Mouse (Mus musculus) MEL (cell line): ENCODE measurements around the gene Bag3. TPM values are rescaled to one million over a fixed set of nuclear protein-coding genes. Genes with fewer than 3 reads are reported as not detected.
A peak's percentile ranks its signal among the peaks of the same experiment; 100 is the strongest.

ENCODE experiments used
- DNase-seq: peaks from one replicate; pipeline ENCODE4 v3.0.0; 2011; ENCODE audit warnings: low read depth, low spot score
- H3K27ac ChIP-seq: 2 replicates; pipeline ENCODE4 v1.5.1; 2012; ENCODE audit warnings: low read depth, mild to moderate bottlenecking, control low read depth, low read length, moderate library complexity; ENCODE audit not compliant: control insufficient read depth
- H3K27me3 ChIP-seq, 2 experiments: fragments of 150-350 bp in 1 of 2; sonication (generic) in 1 of 2; 2 replicates each; pipeline ENCODE4 v1.6.1; 2012; ENCODE audit warnings: low read length in 2 of 2, mild to moderate bottlenecking in 2 of 2, improper control_type of control experiment in 1 of 2, moderate library complexity in 1 of 2; ENCODE audit not compliant: insufficient read depth in 2 of 2, control insufficient read depth in 1 of 2
- H3K36me3 ChIP-seq, 2 experiments: 2 replicates each; pipeline ENCODE4 v1.6.1; 2012 to 2014; ENCODE audit warnings: low read length in 2 of 2, improper control_type of control experiment in 1 of 2, inconsistent platforms in 1 of 2, mild to moderate bottlenecking in 1 of 2; ENCODE audit not compliant: insufficient read depth in 2 of 2, control insufficient read depth in 1 of 2
- H3K4me1 ChIP-seq, 2 experiments: fragments of 150-350 bp in 1 of 2; sonication (generic) in 1 of 2; 2 replicates each; pipeline ENCODE4 v1.6.1; 2012; ENCODE audit warnings: low read length in 2 of 2, improper control_type of control experiment in 1 of 2, mild to moderate bottlenecking in 1 of 2; ENCODE audit not compliant: insufficient read depth in 2 of 2, control insufficient read depth in 1 of 2
- H3K4me3 ChIP-seq, 2 experiments: fragments of 150-350 bp in 1 of 2; sonication (generic) in 1 of 2; 2 replicates each; pipeline ENCODE4 v1.5.1; 2012; ENCODE audit warnings: low read depth in 2 of 2, low read length in 2 of 2, mild to moderate bottlenecking in 2 of 2, moderate library complexity in 2 of 2, control low read depth in 1 of 2, improper control_type of control experiment in 1 of 2; ENCODE audit not compliant: control insufficient read depth in 1 of 2, insufficient read depth in 1 of 2
- H3K79me2 ChIP-seq: 2 replicates; pipeline ENCODE4 v1.6.1; 2012; ENCODE audit warnings: mild to moderate bottlenecking, low read length, moderate library complexity; ENCODE audit not compliant: control insufficient read depth, poor library complexity, insufficient read depth
- H3K9ac ChIP-seq: 2 replicates; pipeline ENCODE4 v1.6.1; 2012; ENCODE audit warnings: low read depth, mild to moderate bottlenecking, control low read depth, low read length, moderate library complexity; ENCODE audit not compliant: control insufficient read depth, poor library complexity, severe bottlenecking
- H3K9me3 ChIP-seq: fragments of 150-350 bp; sonication (generic); replicated peaks from 2 replicates; pipeline ENCODE4 v1.6.1; 2012; ENCODE audit warnings: mild to moderate bottlenecking, low read length, improper control_type of control experiment, moderate library complexity; ENCODE audit not compliant: insufficient read depth
- BHLHE40 ChIP-seq: IDR thresholded peaks from 2 replicates; pipeline ENCODE4 v1.6.1; 2012; ENCODE audit warnings: low read depth, mild to moderate bottlenecking, inconsistent platforms, low read length, improper control_type of control experiment, borderline replicate concordance
- CHD1 ChIP-seq: IDR thresholded peaks from 2 replicates; pipeline ENCODE4 v1.6.1; 2012; ENCODE audit warnings: low read depth, mild to moderate bottlenecking, inconsistent platforms, low read length, improper control_type of control experiment
- CHD2 ChIP-seq: IDR thresholded peaks from 2 replicates; pipeline ENCODE4 v1.6.1; 2011; ENCODE audit warnings: low read length, improper control_type of control experiment
- CTCF ChIP-seq, 3 experiments: IDR thresholded peaks in 2 of 3; conservative IDR thresholded peaks in 1 of 3; 2 replicates each; pipeline ENCODE4 v1.5.1; 2011 to 2012; ENCODE audit warnings: low read length in 3 of 3, low read depth in 2 of 3, mild to moderate bottlenecking in 2 of 3, improper control_type of control experiment in 1 of 3, inconsistent platforms in 1 of 3, mixed read lengths in 1 of 3, moderate library complexity in 1 of 3; ENCODE audit not compliant: control insufficient read depth in 1 of 3, insufficient read depth in 1 of 3, poor library complexity in 1 of 3, severe bottlenecking in 1 of 3
- E2F4 ChIP-seq: IDR thresholded peaks from 2 replicates; pipeline ENCODE4 v1.6.1; 2011; ENCODE audit warnings: low read depth, low read length, improper control_type of control experiment, borderline replicate concordance
- ELF1 ChIP-seq: IDR thresholded peaks from 2 replicates; pipeline ENCODE4 v1.6.1; 2014; ENCODE audit warnings: low read depth, mild to moderate bottlenecking, inconsistent platforms, low read length, improper control_type of control experiment, moderate library complexity
- ETS1 ChIP-seq: IDR thresholded peaks from 2 replicates; pipeline ENCODE4 v1.6.1; 2012; ENCODE audit warnings: low read depth, mild to moderate bottlenecking, inconsistent platforms, low read length, improper control_type of control experiment, moderate library complexity
- GABPA ChIP-seq: IDR thresholded peaks from 2 replicates; pipeline ENCODE4 v1.6.1; 2012; ENCODE audit warnings: low read depth, mild to moderate bottlenecking, inconsistent platforms, low read length, improper control_type of control experiment, moderate library complexity
- GATA1 ChIP-seq: IDR thresholded peaks from 2 replicates; pipeline ENCODE4 v1.6.1; 2011; ENCODE audit warnings: low read depth, low read length, improper control_type of control experiment
- HCFC1 ChIP-seq: IDR thresholded peaks from 2 replicates; pipeline ENCODE4 v1.6.1; 2012; ENCODE audit warnings: low read depth, mild to moderate bottlenecking, inconsistent platforms, low read length, improper control_type of control experiment, moderate library complexity
- KAT2A ChIP-seq: conservative IDR thresholded peaks from 2 replicates; pipeline ENCODE4 v1.6.1; 2012; ENCODE audit warnings: low read depth, low read length, improper control_type of control experiment, inconsistent platforms
- MAFK ChIP-seq: IDR thresholded peaks from 2 replicates; pipeline ENCODE4 v1.6.1; 2011; ENCODE audit warnings: low read depth, mild to moderate bottlenecking, low read length, improper control_type of control experiment, borderline replicate concordance
- MAZ ChIP-seq: IDR thresholded peaks from 2 replicates; pipeline ENCODE4 v1.6.1; 2012; ENCODE audit warnings: low read depth, mild to moderate bottlenecking, inconsistent platforms, low read length, improper control_type of control experiment
- MXI1 ChIP-seq: IDR thresholded peaks from 2 replicates; pipeline ENCODE4 v1.6.1; 2011; ENCODE audit warnings: mild to moderate bottlenecking, low read depth, low read length, improper control_type of control experiment
- MYB ChIP-seq: IDR thresholded peaks from 2 replicates; pipeline ENCODE4 v1.6.1; 2011; ENCODE audit warnings: mild to moderate bottlenecking, low read depth, low read length, improper control_type of control experiment
- MYC ChIP-seq: IDR thresholded peaks from 2 replicates; pipeline ENCODE4 v1.6.1; 2011; ENCODE audit warnings: low read depth, mild to moderate bottlenecking, low read length, improper control_type of control experiment, moderate library complexity
- NELFE ChIP-seq: IDR thresholded peaks from 2 replicates; pipeline ENCODE4 v1.6.1; 2011; ENCODE audit warnings: low read depth, low read length, improper control_type of control experiment
- NRF1 ChIP-seq: IDR thresholded peaks from 2 replicates; pipeline ENCODE4 v1.6.1; 2014; ENCODE audit warnings: low read depth, mild to moderate bottlenecking, inconsistent platforms, low read length, improper control_type of control experiment, moderate library complexity; ENCODE audit not compliant: poor library complexity, insufficient read depth, severe bottlenecking
- POLR2A ChIP-seq, 2 experiments: IDR thresholded peaks; 2 replicates each; pipeline ENCODE4 v1.6.1; 2011 to 2012; ENCODE audit warnings: low read length in 2 of 2, mild to moderate bottlenecking in 2 of 2, control low read depth in 1 of 2, improper control_type of control experiment in 1 of 2, low read depth in 1 of 2, moderate library complexity in 1 of 2; ENCODE audit not compliant: control insufficient read depth in 1 of 2, insufficient read depth in 1 of 2, poor library complexity in 1 of 2
- POLR2AphosphoS2 ChIP-seq: IDR thresholded peaks from 2 replicates; pipeline ENCODE4 v1.6.1; 2011; ENCODE audit warnings: low read length, improper control_type of control experiment
- POLR2AphosphoS5 ChIP-seq: IDR thresholded peaks from 2 replicates; pipeline ENCODE4 v1.6.1; 2012; ENCODE audit warnings: low read depth, borderline replicate concordance, mild to moderate bottlenecking, inconsistent platforms, low read length, moderate library complexity, mixed read lengths
- RAD21 ChIP-seq: IDR thresholded peaks from 2 replicates; pipeline ENCODE4 v1.6.1; 2011; ENCODE audit warnings: mild to moderate bottlenecking, low read depth, low read length, improper control_type of control experiment
- RCOR1 ChIP-seq: IDR thresholded peaks from 2 replicates; pipeline ENCODE4 v1.6.1; 2012; ENCODE audit warnings: low read depth, mild to moderate bottlenecking, inconsistent platforms, low read length, improper control_type of control experiment
- SIN3A ChIP-seq: IDR thresholded peaks from 2 replicates; pipeline ENCODE4 v1.6.1; 2012; ENCODE audit warnings: low read length, improper control_type of control experiment, inconsistent platforms
- SMC3 ChIP-seq: IDR thresholded peaks from 2 replicates; pipeline ENCODE4 v1.6.1; 2011; ENCODE audit warnings: low read depth, low read length, improper control_type of control experiment
- TAL1 ChIP-seq: IDR thresholded peaks from 2 replicates; pipeline ENCODE4 v1.6.1; 2012; ENCODE audit warnings: mild to moderate bottlenecking, inconsistent platforms, low read length, moderate library complexity, mixed read lengths
- TBP ChIP-seq: IDR thresholded peaks from 2 replicates; pipeline ENCODE4 v1.8.0; 2011; ENCODE audit warnings: low read depth, low read length, improper control_type of control experiment
- TCF12 ChIP-seq: IDR thresholded peaks from 2 replicates; pipeline ENCODE4 v1.6.1; 2014; ENCODE audit warnings: low read depth, mild to moderate bottlenecking, inconsistent platforms, low read length, improper control_type of control experiment, moderate library complexity
- UBTF ChIP-seq: IDR thresholded peaks from 2 replicates; pipeline ENCODE4 v1.6.1; 2012; ENCODE audit warnings: low read depth, mild to moderate bottlenecking, inconsistent platforms, low read length, improper control_type of control experiment, moderate library complexity, borderline replicate concordance; ENCODE audit not compliant: insufficient read depth
- USF2 ChIP-seq, 2 experiments: IDR thresholded peaks; 2 replicates each; pipeline ENCODE4 v1.6.1; 2011 to 2012; ENCODE audit warnings: improper control_type of control experiment in 2 of 2, low read length in 2 of 2, borderline replicate concordance in 1 of 2, inconsistent platforms in 1 of 2, low read depth in 1 of 2, mild to moderate bottlenecking in 1 of 2; ENCODE audit not compliant: insufficient read depth in 1 of 2
- ZC3H11A ChIP-seq: IDR thresholded peaks from 2 replicates; pipeline ENCODE4 v1.6.1; 2012; ENCODE audit warnings: low read depth, mild to moderate bottlenecking, inconsistent platforms, low read length, improper control_type of control experiment
- ZKSCAN1 ChIP-seq: IDR thresholded peaks from 2 replicates; pipeline ENCODE4 v1.6.1; 2012; ENCODE audit warnings: low read depth, mild to moderate bottlenecking, inconsistent platforms, low read length, improper control_type of control experiment, moderate library complexity
- ZMIZ1 ChIP-seq: IDR thresholded peaks from 2 replicates; pipeline ENCODE4 v1.6.1; 2012; ENCODE audit warnings: low read depth, mild to moderate bottlenecking, inconsistent platforms, low read length, improper control_type of control experiment, moderate library complexity
- ZNF384 ChIP-seq: IDR thresholded peaks from 2 replicates; pipeline ENCODE4 v1.6.1; 2012; ENCODE audit warnings: low read depth, mild to moderate bottlenecking, inconsistent platforms, low read length, improper control_type of control experiment
- polyA plus RNA-seq, 2 experiments: library from polyadenylated mRNA; stranded (reverse) in 1 of 2; unstranded in 1 of 2; fragments of >175 nt in 1 of 2; fragments of >200 nt in 1 of 2; gene quantifications; 2 replicates each; pipeline versions ENCODE4 v1.2.1 to v1.2.4; 2012; ENCODE audit warnings: low replicate concordance in 2 of 2, low read depth in 1 of 2; ENCODE audit not compliant: insufficient read length in 2 of 2, insufficient read depth in 1 of 2, missing spikeins in 1 of 2
- total RNA-seq: library from RNA; depleted of rRNA; stranded (reverse); fragments of 300-350 nt; gene quantifications from 2 replicates; pipeline ENCODE4 v1.2.3, GENCODE M21; 2012; rRNA removed

Gene Bag3
- total RNA-seq (5.1 and 5.8 TPM in 2 replicates), polyA plus RNA-seq (10 to 100 TPM in 1 of 2 experiments, not detected in 1; 13.4 TPM)

DNA sequence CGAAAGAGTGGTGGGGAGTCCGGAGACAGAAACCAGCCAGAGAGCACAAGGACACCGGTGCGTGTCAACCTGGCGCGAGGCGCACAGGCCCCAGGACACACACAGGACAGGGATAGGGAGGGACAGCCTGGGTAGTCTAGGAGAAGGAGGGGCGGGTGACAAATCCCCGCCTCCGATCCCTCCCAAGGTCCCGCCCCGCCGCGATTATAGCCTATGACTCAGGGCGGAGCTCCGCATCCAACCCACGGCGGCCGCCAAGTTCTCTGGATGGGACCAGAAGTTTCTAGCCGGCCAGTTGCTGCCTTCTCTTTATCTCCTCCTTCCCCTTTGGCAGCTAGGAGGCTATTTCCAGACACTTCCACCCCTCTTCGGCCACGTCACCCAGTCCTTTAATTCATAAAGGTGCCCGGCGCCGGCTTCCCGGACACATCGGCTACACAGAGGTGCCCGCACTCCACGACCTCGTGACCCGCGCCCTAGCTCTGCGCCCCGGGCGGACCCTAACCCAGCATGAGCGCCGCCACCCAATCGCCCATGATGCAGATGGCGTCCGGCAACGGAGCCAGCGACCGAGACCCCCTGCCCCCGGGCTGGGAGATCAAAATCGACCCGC is at the start of gene Bag3:
Gene Bag3 (plus strand): TSS at position 268 of the 613 bp plus-strand sequence.
- DNase-seq: peak; percentile 95
- Histone ChIP-seq H3K4me3 (peak within 1 kb of the TSS; percentile 86 to 94), H3K27me3 (no peaks in the 10 kb centered on the region; a peak in 1 of 4 replicates), H3K4me1 (peaks cover 2 to 11% of the 10 kb centered on the region in 2 experiments; a peak in 3 of 4 replicates), H3K27ac (peak within 1 kb of the TSS; percentile 87), H3K9ac (peak within 1 kb of the TSS; percentile 87), H3K36me3 (peaks cover 0 to 13% of the 10 kb centered on the region in 2 experiments; a peak in 2 of 4 replicates), H3K9me3 (no peaks in the 10 kb centered on the region), H3K79me2 (peaks cover 30% of the 10 kb centered on the region)
- TF ChIP-seq UBTF (no peak), TBP (peak; percentile 89), KAT2A (no peak), MAZ (no peak), CTCF (IDR thresholded peaks at IDR 0.05 in 2 of 3, conservative IDR thresholded peaks at IDR 0.05 in 1 of 3; ENCODE audit: control insufficient read depth in 1 of 3, insufficient read depth in 1 of 3, low read depth in 2 of 3, low read length in 3 of 3, poor library complexity in 1 of 3, severe bottlenecking in 1 of 3) (no peak), MXI1 (peak; percentile 9; the same call in 1 of the 2 replicates), MYB (no peak), E2F4 (no peak), SMC3 (no peak), GATA1 (no peak), HCFC1 (peak; percentile 14; the same call in 1 of the 2 replicates), NELFE (peak; percentile 89), ZKSCAN1 (no peak), CHD1 (no peak), ZNF384 (no peak), BHLHE40 (no peak), CHD2 (no peak), MYC (no peak), TAL1 (no peak), RCOR1 (no peak), POLR2A (IDR thresholded peaks at IDR 0.05; ENCODE audit: control insufficient read depth in 1 of 2, insufficient read depth in 1 of 2, low read depth in 1 of 2, low read length in 2 of 2, poor library complexity in 1 of 2) (peak in 1 of 2 experiments; percentile 93; a peak in 2 of 4 replicates), ELF1 (no peak), ZC3H11A (no peak), ZMIZ1 (peak; percentile 83), POLR2AphosphoS2 (peak; percentile 94), NRF1 (peak; percentile 26; the same call in 1 of the 2 replicates), ETS1 (0 out of 2 replicates have a peak, but pooled peaks have one; percentile 11), USF2 (IDR thresholded peaks at IDR 0.05; ENCODE audit: borderline replicate concordance in 1 of 2, insufficient read depth in 1 of 2, low read depth in 1 of 2, low read length in 2 of 2) (no peak), POLR2AphosphoS5 (no peak), RAD21 (no peak), SIN3A (0 out of 2 replicates have a peak, but pooled peaks have one; percentile 52), GABPA (no peak), MAFK (no peak), TCF12 (peak; percentile 38; the same call in 1 of the 2 replicates)
